Mouse (Mus musculus) adrenal gland, postnatal 36 days (tissue): ENCODE data around the gene Fkbp8. TPM values are rescaled to one million over a fixed set of nuclear protein-coding genes. Genes with fewer than 3 reads are reported as not detected.

ENCODE experiments used
- DNase-seq, 2 experiments: peaks; one replicate each; pipeline ENCODE4 v3.0.0; 2021; ENCODE audit warnings: mixed read lengths in 1 of 2
- total RNA-seq, 2 experiments: library from RNA; stranded (reverse); gene quantifications; 2 replicates each; pipeline ENCODE4 v1.2.3; 2021

Fkbp8 gene
- total RNA-seq, 2 experiments from 2014 or later = 265 to 329 TPM

GRCm38 (mm10) chr8:70558334-70558733 is 30.8 kb downstream of the Fkbp8 start:
- no peak for DNase-seq

- no peak for DNase-seq
Observed at GRCm38 (mm10) chr8:70558983-70559382, 31.5 kb downstream of the Fkbp8 start.

- DNase-seq = peak; percentile 69 to 81
Observed at GRCm38 (mm10) chr8:70560096-70560495, 32.6 kb downstream of the Fkbp8 start.

- DNase-seq = no peak
Observed at GRCm38 (mm10) chr8:70560564-70560963, 33.0 kb downstream of the Fkbp8 start.

- DNase-seq = no peak
Observed at GRCm38 (mm10) chr8:70561357-70561756, 33.8 kb downstream of the Fkbp8 start.

- peak; percentile 78 to 82 for DNase-seq
Observed at GRCm38 (mm10) chr8:70561809-70562535, 34.4 kb downstream of the Fkbp8 start.

DNA sequence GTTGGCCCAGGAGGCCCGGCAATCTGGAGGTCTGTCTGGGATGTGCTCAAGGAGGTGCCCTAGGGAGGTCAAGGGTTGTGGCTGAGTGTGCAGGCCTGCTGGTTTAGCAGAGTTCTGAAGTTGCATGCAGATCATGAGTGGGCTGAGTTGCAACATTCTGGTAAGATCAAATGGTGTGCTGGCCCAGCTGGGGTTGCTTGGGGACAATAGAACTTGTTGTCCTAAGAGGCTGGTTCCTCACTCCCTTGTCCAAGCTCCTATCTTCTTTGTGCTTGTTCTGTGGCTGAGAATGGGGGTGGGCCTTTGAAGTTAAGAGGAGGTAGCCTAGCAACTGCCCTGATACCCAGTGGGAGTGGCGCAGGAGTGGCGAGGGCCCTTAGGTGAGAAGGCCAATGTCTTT is 35.3 kb downstream of the Fkbp8 start:
- peak in 1 of 2 experiments; percentile 51 for DNase-seq

- no peak for DNase-seq
Observed at GRCm38 (mm10) chr8:70563763-70564387, 36.4 kb downstream of the Fkbp8 start.

DNA sequence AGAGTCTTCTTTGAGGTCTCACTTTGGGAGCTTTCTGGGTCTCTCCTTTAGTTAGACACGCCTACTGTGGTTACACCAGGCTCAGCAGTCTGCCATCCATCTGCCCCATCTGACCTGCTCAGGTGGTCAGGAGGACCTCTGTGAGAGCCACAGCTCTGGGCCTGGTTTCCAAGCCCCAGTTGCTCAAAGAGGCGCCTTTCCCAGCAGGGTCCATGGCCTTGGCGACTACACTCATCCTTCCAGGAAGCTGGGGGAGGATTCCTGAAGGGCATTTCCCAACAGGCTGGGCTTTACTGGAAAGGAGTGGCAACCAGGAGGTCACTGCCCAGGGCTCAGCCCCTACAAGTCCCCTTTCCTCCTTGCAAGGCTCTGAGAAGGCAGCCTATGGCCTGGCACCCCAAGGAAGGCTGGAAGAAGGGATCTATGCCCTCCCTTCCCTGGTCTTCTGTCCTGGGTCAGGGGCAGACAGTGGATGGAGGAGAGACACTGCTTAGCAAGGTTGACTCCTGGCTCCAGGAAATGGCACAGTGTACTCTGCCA is 37.2 kb downstream of the Fkbp8 start:
- peak; percentile 43 to 66 for DNase-seq

DNA sequence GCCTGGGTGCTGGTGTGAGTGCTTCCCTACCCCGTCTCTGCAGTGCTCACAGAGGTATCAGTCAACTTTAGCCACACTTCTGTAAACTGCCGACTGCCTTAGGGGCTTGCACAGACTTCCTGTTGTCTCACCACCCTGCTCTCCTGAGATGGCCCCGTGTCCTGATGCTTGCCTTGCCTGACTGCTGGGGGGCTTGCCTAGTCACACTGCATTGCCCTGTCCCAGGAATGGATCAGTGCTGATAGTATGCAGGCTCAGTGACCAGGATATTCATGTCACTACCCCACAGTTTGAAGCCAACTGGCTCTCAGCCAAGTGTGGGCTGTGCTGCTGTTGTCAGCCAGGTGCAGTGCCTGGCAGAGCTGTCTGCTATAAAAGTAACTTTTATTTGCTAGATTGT is 38.0 kb downstream of the Fkbp8 start:
- peak; percentile 50 to 62 for DNase-seq

GRCm38 (mm10) chr8:70570360-70570759 is 42.8 kb downstream of the Fkbp8 start:
- peak in 1 of 2 experiments; percentile 59 for DNase-seq

- DNase-seq = no peak
Observed at GRCm38 (mm10) chr8:70570990-70571389, 43.5 kb downstream of the Fkbp8 start.

GRCm38 (mm10) chr8:70574302-70574701 is 46.8 kb downstream of the Fkbp8 start:
- DNase-seq = no peak

DNA sequence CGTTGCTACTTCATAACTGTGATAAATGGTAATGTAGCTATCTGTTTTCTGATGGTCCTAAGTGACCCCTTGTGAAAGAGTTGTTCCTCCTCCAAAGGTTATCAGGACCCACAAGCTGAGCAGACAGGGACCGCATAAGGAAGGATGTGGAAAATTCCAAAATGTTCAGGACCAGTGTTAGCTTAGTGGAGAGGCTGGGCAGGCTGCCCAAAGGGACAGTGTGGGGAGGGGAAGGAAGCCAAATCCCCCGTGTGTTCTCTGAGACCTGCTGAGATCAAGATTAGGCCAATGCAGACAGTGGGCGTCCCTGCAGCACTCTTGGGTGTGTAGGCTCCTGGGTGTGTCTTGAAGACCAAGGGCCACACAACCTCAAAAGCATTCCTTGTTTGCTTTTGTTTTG is 47.4 kb downstream of the Fkbp8 start:
- peak; percentile 78 to 84 for DNase-seq

- DNase-seq = no peak
Observed at GRCm38 (mm10) chr8:70577207-70577606, 49.7 kb downstream of the Fkbp8 start.

- DNase-seq = peak; percentile 73 to 76
Observed at GRCm38 (mm10) chr8:70583476-70584387, 56.2 kb downstream of the Fkbp8 start.

GRCm38 (mm10) chr8:70584606-70585257 is 57.2 kb downstream of the Fkbp8 start:
- peak in 1 of 2 experiments; percentile 74 for DNase-seq
